Mouse (Mus musculus) neural tube, embryonic 11.5 days (tissue): ENCODE measurements around the gene Cdx4. TPM values are rescaled to one million over a fixed set of nuclear protein-coding genes. Genes with fewer than 3 reads are reported as not detected.
A peak's percentile ranks its signal among the peaks of the same experiment; 100 is the strongest.

Source experiments
- ATAC-seq: fragments of 200-750 bp; cut with Nextera tagmentation; 2 replicates; pipeline ENCODE4 v1.8.0; 2017; ENCODE audit warnings: moderate number of reproducible peaks, mild to moderate bottlenecking, moderate TSS enrichment, moderate library complexity; ENCODE audit not compliant: insufficient read depth, low FRiP score, low TSS enrichment
- DNase-seq: peaks from one replicate; pipeline ENCODE4 v3.0.0-alpha.2; 2015; ENCODE audit warnings: low spot score
- H3K27ac ChIP-seq: fragments of 300-500 bp; sonication (generic); 2 replicates; pipeline ENCODE4 v1.5.1; 2014; ENCODE audit warnings: low read depth, mild to moderate bottlenecking, low read length
- H3K27me3 ChIP-seq: fragments of 300-500 bp; sonication (generic); 2 replicates; pipeline ENCODE4 v1.6.1; 2014; ENCODE audit warnings: mild to moderate bottlenecking, low read length, mixed read lengths; ENCODE audit not compliant: control insufficient read depth, insufficient read depth
- H3K36me3 ChIP-seq: fragments of 300-500 bp; sonication (generic); 2 replicates; pipeline ENCODE4 v1.6.1; 2014; ENCODE audit warnings: mild to moderate bottlenecking, low read length, moderate library complexity, mixed read lengths; ENCODE audit not compliant: control insufficient read depth, insufficient read depth
- H3K4me1 ChIP-seq: fragments of 300-500 bp; sonication (generic); 2 replicates; pipeline ENCODE4 v1.6.1; 2014; ENCODE audit warnings: low read length, mixed read lengths; ENCODE audit not compliant: control insufficient read depth, insufficient read depth
- H3K4me2 ChIP-seq: fragments of 300-500 bp; sonication (generic); 2 replicates; pipeline ENCODE4 v1.6.1; 2014; ENCODE audit warnings: low read depth, mild to moderate bottlenecking, moderate library complexity
- H3K4me3 ChIP-seq: fragments of 300-500 bp; sonication (generic); 2 replicates; pipeline ENCODE4 v1.5.1; 2014; ENCODE audit warnings: low read depth, low read length
- H3K9ac ChIP-seq: fragments of 300-500 bp; sonication (generic); 2 replicates; pipeline ENCODE4 v1.6.1; 2014; ENCODE audit warnings: mild to moderate bottlenecking, low read length
- H3K9me3 ChIP-seq: fragments of 300-500 bp; sonication (generic); 2 replicates; pipeline ENCODE4 v1.6.1; 2016; ENCODE audit warnings: low read length; ENCODE audit not compliant: control insufficient read depth
- WGBS: fragments of 180-500 bp; shearing (Covaris S2); extraction: QIAGEN DNeasy Blood & Tissue Kit; methylation state at CpG from one replicate; pipeline ENCODE4 v1.1.7; 2014; 5-methylcytosine and 5-hydroxymethylcytosine counted together
- polyA plus RNA-seq: library from polyadenylated mRNA; unstranded; fragments of >200 nt; fragmentation: Nextera tagmentation; extraction: Ambion mirVana; gene quantifications from 2 replicates; pipeline ENCODE4 v1.2.1, GENCODE M21; 2014

Cdx4 gene
- polyA plus RNA-seq, 1 experiment from 2014 or later, result not detected

GRCm38 (mm10) chrX:103314146-103314545, 7.1 kb upstream of the Cdx4 start:
- Histone ChIP-seq H3K36me3 (no peaks in the 10 kb centered on the region), H3K27ac (no peak overlapping the region), H3K9me3 (no peaks in the 10 kb centered on the region), H3K27me3 (peaks cover 7% of the 10 kb centered on the region), H3K9ac (no peak overlapping the region), H3K4me2 (no peak overlapping the region), H3K4me3 (no peak overlapping the region), H3K4me1 (no peaks in the 10 kb centered on the region)
- ATAC-seq, result no peak
- WGBS, result 82% methylated on average over 6 of the region's 6 CpGs
- no peak for DNase-seq

- Histone ChIP-seq H3K4me3 (no peak overlapping the region), H3K4me1 (no peaks in the 10 kb centered on the region), H3K27ac (no peak overlapping the region), H3K36me3 (no peaks in the 10 kb centered on the region), H3K4me2 (no peak overlapping the region), H3K27me3 (peaks cover 33% of the 10 kb centered on the region), H3K9ac (no peak overlapping the region), H3K9me3 (no peaks in the 10 kb centered on the region)
- DNase-seq (no peak), ATAC-seq (no peak)
- 32% methylated on average over 3 of the region's 3 CpGs for WGBS
Measured at GRCm38 (mm10) chrX:103325900-103326299, 4.7 kb downstream of the Cdx4 start.

- Histone ChIP-seq H3K4me2 (no peak overlapping the region), H3K27me3 (peaks cover 9% of the 10 kb centered on the region; the same call in 1 of the 2 replicates), H3K4me3 (no peak overlapping the region), H3K9ac (no peak overlapping the region), H3K4me1 (no peaks in the 10 kb centered on the region), H3K36me3 (no peaks in the 10 kb centered on the region), H3K27ac (no peak overlapping the region), H3K9me3 (no peaks in the 10 kb centered on the region)
- 82% methylated on average over 8 of the region's 8 CpGs for WGBS
- no peak for DNase-seq
- no peak for ATAC-seq
Measured at GRCm38 (mm10) chrX:103329386-103329785, 8.2 kb downstream of the Cdx4 start.

GRCm38 (mm10) chrX:103331125-103331858, 10.1 kb downstream of the Cdx4 start:
- DNase-seq (no peak), ATAC-seq (no peak)
- H3K27me3 ChIP-seq, result peaks cover 5% of the 10 kb centered on the region; the same call in 1 of the 2 replicates
- no peak overlapping the region for H3K9ac ChIP-seq
- no peak overlapping the region for H3K4me2 ChIP-seq
- H3K9me3 ChIP-seq, result no peaks in the 10 kb centered on the region
- WGBS, result 76% methylated on average over 5 of the region's 5 CpGs
- H3K36me3 ChIP-seq, result no peaks in the 10 kb centered on the region
- no peak overlapping the region for H3K27ac ChIP-seq
- no peaks in the 10 kb centered on the region for H3K4me1 ChIP-seq
- H3K4me3 ChIP-seq, result no peak overlapping the region

DNA sequence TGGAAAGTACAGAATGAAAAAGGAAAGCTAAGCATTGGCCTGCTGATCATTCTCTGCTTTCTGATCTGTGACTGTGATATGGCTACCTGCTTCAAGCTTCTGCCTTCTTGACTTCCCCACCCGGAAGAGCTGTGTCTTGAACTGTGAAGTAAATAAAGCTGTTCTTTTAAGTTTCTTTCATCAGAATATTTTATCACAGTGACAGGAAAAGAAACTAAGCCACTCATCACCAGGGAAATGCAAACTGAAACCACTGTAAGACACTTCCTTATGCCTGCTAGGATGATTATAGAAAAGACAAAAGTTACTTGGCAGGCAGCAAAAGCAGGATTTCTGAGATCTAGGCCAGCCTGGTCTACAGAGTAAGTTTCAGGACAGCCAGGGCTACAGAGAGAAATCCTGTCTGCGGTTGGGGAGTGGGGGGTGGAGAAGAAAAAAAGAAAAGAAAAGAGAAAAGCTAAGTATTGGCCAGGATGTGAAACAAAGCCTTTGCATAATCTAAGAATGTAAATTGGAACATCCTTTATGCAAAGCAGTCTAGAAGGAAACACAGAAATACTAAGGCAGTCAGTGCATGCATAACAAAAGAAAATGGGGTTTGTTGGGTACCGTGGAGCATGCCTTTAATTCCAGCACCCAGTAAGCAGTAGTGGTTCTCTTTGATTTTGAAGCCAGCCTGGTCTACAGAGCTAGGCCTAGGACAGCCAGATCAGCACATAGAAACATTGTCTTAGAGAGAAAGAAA, 20.3 kb downstream of the Cdx4 start:
- no peaks in the 10 kb centered on the region for H3K4me1 ChIP-seq
- 66% methylated on average over 3 of the region's 3 CpGs for WGBS

DNA sequence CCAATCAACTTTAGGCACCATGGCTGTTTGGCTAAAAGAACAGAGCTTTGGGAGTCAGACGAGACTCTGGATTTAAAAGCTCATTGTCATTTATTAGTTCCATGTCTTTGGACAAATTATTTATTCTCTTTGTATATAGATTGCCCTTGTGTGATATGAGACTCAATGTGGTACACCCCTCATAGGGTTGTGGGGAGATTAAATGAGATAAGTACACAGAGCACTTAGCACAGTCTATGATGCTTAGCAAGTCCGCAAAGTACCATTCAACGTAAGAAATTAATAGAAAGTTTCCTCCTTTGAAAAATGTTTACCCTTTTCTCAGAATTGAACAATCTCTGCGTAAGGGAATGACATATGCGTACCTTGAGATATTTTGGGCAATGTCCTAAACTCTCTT, 34.6 kb downstream of the Cdx4 start:
- H3K27me3 ChIP-seq, result peaks cover 35% of the 10 kb centered on the region

More for the DNA sequence above, 20.3 kb downstream of the Cdx4 start:
- Histone ChIP-seq H3K27ac (no peak overlapping the region), H3K27me3 (peaks cover 7% of the 10 kb centered on the region; the same call in 1 of the 2 replicates), H3K36me3 (no peaks in the 10 kb centered on the region), H3K9ac (no peak overlapping the region), H3K9me3 (no peaks in the 10 kb centered on the region), H3K4me3 (no peak overlapping the region), H3K4me2 (no peak overlapping the region)
- no peak for DNase-seq
- ATAC-seq, result no peak

GRCm38 (mm10) chrX:103356287-103356686, 35.1 kb downstream of the Cdx4 start, which contains the start of gene Chic1:
Gene Chic1, plus strand, starts transcription at chrX:103356476.
- peak within 1 kb of the TSS; percentile 41 for H3K4me2 ChIP-seq
- H3K4me3 ChIP-seq, result peak within 1 kb of the TSS; percentile 53
- 0 out of 2 replicates have a peak within 1 kb of the TSS, but pooled peaks have one; percentile 44 for H3K27ac ChIP-seq
- ATAC-seq, result peak; percentile 92
- no peaks in the 10 kb centered on the region for H3K4me1 ChIP-seq
- H3K9ac ChIP-seq, result peak within 1 kb of the TSS; percentile 57
- no peaks in the 10 kb centered on the region for H3K36me3 ChIP-seq
- WGBS, result 10% methylated on average over 34 of the region's 34 CpGs
- peak; percentile 88 for DNase-seq
- peaks cover 30% of the 10 kb centered on the region for H3K27me3 ChIP-seq
- H3K9me3 ChIP-seq, result no peaks in the 10 kb centered on the region

More for the DNA sequence above, 34.6 kb downstream of the Cdx4 start:
- no peaks in the 10 kb centered on the region for H3K4me1 ChIP-seq
- H3K4me2 ChIP-seq, result peak overlapping the region; percentile 30
- no peak overlapping the region for H3K27ac ChIP-seq
- 63% methylated on average over 5 of the region's 5 CpGs for WGBS
- ATAC-seq (no peak), DNase-seq (no peak)
- H3K4me3 ChIP-seq, result peak overlapping the region; percentile 53
- H3K9me3 ChIP-seq, result no peaks in the 10 kb centered on the region
- no peak overlapping the region for H3K9ac ChIP-seq
- H3K36me3 ChIP-seq, result no peaks in the 10 kb centered on the region

DNA sequence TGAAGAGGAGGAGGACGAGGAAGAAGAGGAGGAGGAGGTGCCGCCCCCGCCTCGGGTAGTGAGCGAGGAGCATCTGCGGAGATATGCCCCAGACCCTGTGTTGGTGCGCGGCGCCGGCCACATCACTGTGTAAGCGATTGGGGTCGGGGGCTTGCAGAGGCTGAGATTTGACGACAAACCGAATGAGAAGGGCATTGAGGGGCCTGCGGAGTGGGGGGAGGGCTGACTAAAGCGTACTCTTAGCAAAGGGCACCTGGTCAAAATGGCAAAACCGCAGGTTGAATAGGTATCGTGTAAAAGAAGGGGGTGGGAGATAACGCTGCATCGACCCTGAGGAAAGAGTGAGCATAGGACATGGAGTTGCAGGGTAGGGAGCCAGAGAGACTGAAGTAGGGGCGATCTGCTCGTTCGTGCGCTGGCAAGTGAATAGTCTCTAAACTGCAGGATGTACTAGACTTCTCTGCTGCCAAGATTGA, 35.6 kb downstream of the Cdx4 start:
- peaks cover 30% of the 10 kb centered on the region for H3K27me3 ChIP-seq
- peak overlapping the region; percentile 57 for H3K9ac ChIP-seq
- no peak for DNase-seq
- H3K36me3 ChIP-seq, result no peaks in the 10 kb centered on the region
- no peaks in the 10 kb centered on the region for H3K4me1 ChIP-seq
- H3K4me3 ChIP-seq, result peak overlapping the region; percentile 53
- peak; percentile 80 for ATAC-seq
- WGBS, result 13% methylated on average over 24 of the region's 24 CpGs
- H3K4me2 ChIP-seq, result peak overlapping the region; percentile 41
- H3K9me3 ChIP-seq, result no peaks in the 10 kb centered on the region
- H3K27ac ChIP-seq, result 0 out of 2 replicates have a peak overlapping the region, but pooled peaks have one; percentile 44
